Mouse (Mus musculus): ENCODE results near the gene Mpg.
"Not testable (repeated sequence)": the region's sequence is repeated elsewhere in the genome, so short reads cannot be mapped to it uniquely, and the experiment has no call there.

Gene Mpg

GRCm38 (mm10) chr11:32226124-32226871, at the start of gene Mpg:
TSS of gene Mpg (plus strand) at chr11:32226505.
- DNase-seq: peak; percentile 87

- DNase-seq: no peak
Measured at GRCm38 (mm10) chr11:32178506-32178905, 47.8 kb upstream of the Mpg start.

- no peak for DNase-seq
Measured at GRCm38 (mm10) chr11:32181246-32181645, 45.1 kb upstream of the Mpg start.

- DNase-seq: peak; percentile 91
Measured at GRCm38 (mm10) chr11:32181973-32182868, 44.1 kb upstream of the Mpg start.

GRCm38 (mm10) chr11:32184469-32184868, 41.8 kb upstream of the Mpg start:
- DNase-seq: no peak

- no peak for DNase-seq
Measured at GRCm38 (mm10) chr11:32186031-32186430, 40.3 kb upstream of the Mpg start.

- no peak for DNase-seq
Measured at GRCm38 (mm10) chr11:32187256-32187655, 39.0 kb upstream of the Mpg start.

- DNase-seq: no peak
Measured at GRCm38 (mm10) chr11:32188881-32189280, 37.4 kb upstream of the Mpg start.

- DNase-seq: no peak
Measured at GRCm38 (mm10) chr11:32189434-32189833, 36.9 kb upstream of the Mpg start.

GRCm38 (mm10) chr11:32190119-32190518, 36.2 kb upstream of the Mpg start:
- DNase-seq: no peak

- DNase-seq: no peak
Measured at GRCm38 (mm10) chr11:32190603-32191110, 35.6 kb upstream of the Mpg start.

GRCm38 (mm10) chr11:32193156-32193555, 33.1 kb upstream of the Mpg start:
- DNase-seq: no peak

GRCm38 (mm10) chr11:32194086-32194485, 32.2 kb upstream of the Mpg start:
- no peak for DNase-seq

GRCm38 (mm10) chr11:32194626-32195025, 31.7 kb upstream of the Mpg start:
- no peak for DNase-seq

GRCm38 (mm10) chr11:32195867-32196540, 30.3 kb upstream of the Mpg start:
- no peak for DNase-seq

GRCm38 (mm10) chr11:32196727-32197126, 29.6 kb upstream of the Mpg start:
- DNase-seq: no peak

GRCm38 (mm10) chr11:32197766-32198165, 28.5 kb upstream of the Mpg start:
- DNase-seq: no peak

GRCm38 (mm10) chr11:32198256-32198955, 27.9 kb upstream of the Mpg start:
- DNase-seq: no peak

- DNase-seq: no peak
Measured at GRCm38 (mm10) chr11:32199230-32199629, 27.1 kb upstream of the Mpg start.

- no peak for DNase-seq
Measured at GRCm38 (mm10) chr11:32200075-32200601, 26.2 kb upstream of the Mpg start, which contains the start of gene Il9r. TSS of gene Il9r (minus strand) at chr11:32200279.

GRCm38 (mm10) chr11:32200992-32201391, 25.3 kb upstream of the Mpg start:
- DNase-seq: not testable (repeated sequence)
